Mouse (Mus musculus) G1E (cell line): ENCODE results near the gene Slc38a2. TPM values are rescaled to one million over a fixed set of nuclear protein-coding genes. Genes with fewer than 3 reads are reported as not detected.
A peak's percentile ranks its signal among the peaks of the same experiment; 100 is the strongest.

Source experiments
- ATAC-seq: 2 replicates; pipeline ENCODE4 v1.8.0; 2016; ENCODE audit warnings: mild to moderate bottlenecking; ENCODE audit not compliant: insufficient number of reproducible peaks, poor library complexity, low FRiP score, severe bottlenecking; ENCODE audit errors: extremely low read depth
- DNase-seq: peaks from one replicate; pipeline ENCODE4 v3.0.0; 2012; ENCODE audit warnings: low spot score
- H3K27me3 ChIP-seq: 2 replicates; pipeline ENCODE4 v1.6.1; 2012; ENCODE audit warnings: mild to moderate bottlenecking, low read length, inconsistent platforms; ENCODE audit not compliant: insufficient read depth
- H3K36me3 ChIP-seq: replicated peaks from 2 replicates; pipeline ENCODE3; 2012; ENCODE audit warnings: mild to moderate bottlenecking, inconsistent platforms
- H3K4me1 ChIP-seq: 2 replicates; pipeline ENCODE4 v1.6.1; 2012; ENCODE audit warnings: low read depth, low read length, inconsistent platforms, mixed read lengths; ENCODE audit not compliant: insufficient read depth
- H3K4me3 ChIP-seq: 2 replicates; pipeline ENCODE4 v1.5.1; 2012; ENCODE audit warnings: low read depth, mild to moderate bottlenecking, inconsistent platforms, low read length, moderate library complexity, mixed read lengths
- H3K9me3 ChIP-seq: replicated peaks from 2 replicates; pipeline ENCODE4 v1.6.1; 2012; ENCODE audit warnings: inconsistent platforms
- CTCF ChIP-seq: IDR thresholded peaks from 2 replicates; pipeline ENCODE4 v1.5.1; 2012; ENCODE audit warnings: low read depth, low read length, inconsistent platforms, mixed read lengths
- GATA1 ChIP-seq: IDR thresholded peaks from 2 replicates; pipeline ENCODE4 v1.6.1; 2012; ENCODE audit warnings: borderline replicate concordance, low read length, inconsistent platforms, mixed read lengths
- GATA2 ChIP-seq: IDR thresholded peaks from 2 replicates; pipeline ENCODE4 v1.6.1; 2012; ENCODE audit warnings: low read depth, low read length, inconsistent platforms, borderline replicate concordance
- POLR2AphosphoS5 ChIP-seq: IDR thresholded peaks from 2 replicates; pipeline ENCODE4 v1.6.1; 2012; ENCODE audit warnings: low read depth, low read length, inconsistent platforms; ENCODE audit not compliant: insufficient replicate concordance
- TAL1 ChIP-seq: conservative IDR thresholded peaks from 2 replicates; pipeline ENCODE4 v1.6.1; 2012; ENCODE audit warnings: low read depth, low read length, inconsistent platforms, mixed read lengths
- polyA plus RNA-seq: library from polyadenylated mRNA; stranded (reverse); fragments of >175 nt; gene quantifications from 2 replicates; pipeline ENCODE4 v1.2.3, GENCODE M21; 2012
- total RNA-seq, 2 experiments: library from RNA; stranded (forward) in 1 of 2; stranded (reverse) in 1 of 2; fragments of 200-1000 nt in 1 of 2; fragments of >200 nt in 1 of 2; fragmentation: Nextera tagmentation in 1 of 2; gene quantifications; 2 replicates each; pipeline ENCODE4 v1.2.3; 2014 to 2017

Gene Slc38a2
- total and polyA plus RNA-seq, 3 experiments = 24.1 to 146 (median 104) TPM

DNA sequence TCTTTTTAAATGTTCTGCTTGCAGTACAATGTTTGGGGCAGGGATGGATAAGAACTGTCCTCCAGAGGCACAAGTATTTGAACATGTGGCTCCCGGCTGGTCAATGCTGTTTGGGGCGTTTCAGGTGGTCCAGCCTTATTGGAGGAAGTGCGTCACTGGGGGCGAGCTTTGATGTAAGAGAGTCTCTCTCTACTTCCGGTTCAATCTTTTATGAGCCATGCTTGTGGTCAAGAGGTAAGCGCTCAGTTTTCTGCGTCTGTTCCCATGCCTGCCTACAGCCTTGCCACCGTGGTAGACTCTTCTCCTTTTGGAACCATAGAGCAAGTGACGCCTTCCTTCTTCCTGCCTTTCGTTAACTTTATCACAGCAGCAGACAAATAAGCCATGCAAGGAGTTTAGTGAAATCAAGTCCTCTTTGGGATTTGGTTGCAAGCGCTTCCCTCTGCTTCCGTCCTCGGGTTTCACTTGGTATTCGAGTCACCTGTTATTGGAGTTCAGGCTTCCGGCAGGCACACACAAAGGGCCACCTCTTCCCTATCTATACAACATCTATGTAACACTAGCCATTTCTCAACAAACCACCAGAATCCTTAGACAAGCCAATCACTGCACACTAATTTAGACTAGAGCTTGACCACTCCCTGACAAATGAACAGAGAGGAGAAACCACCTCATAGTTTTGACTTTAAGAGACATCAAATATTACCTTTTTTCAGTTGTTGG lies 37.3 kb upstream of the Slc38a2 start:
- Histone ChIP-seq H3K9me3 (peaks cover 16% of the 10 kb centered on the region), H3K4me1 (no peaks in the 10 kb centered on the region), H3K36me3 (no peaks in the 10 kb centered on the region), H3K4me3 (no peak overlapping the region), H3K27me3 (peaks cover 2% of the 10 kb centered on the region; the same call in 1 of the 2 replicates)
- TF ChIP-seq TAL1 = no peak
- no peak for TF ChIP-seq GATA1
- TF ChIP-seq CTCF = no peak
- TF ChIP-seq POLR2AphosphoS5 = no peak
- no peak for TF ChIP-seq GATA2
- DNase-seq (no peak), ATAC-seq (no peak)

DNA sequence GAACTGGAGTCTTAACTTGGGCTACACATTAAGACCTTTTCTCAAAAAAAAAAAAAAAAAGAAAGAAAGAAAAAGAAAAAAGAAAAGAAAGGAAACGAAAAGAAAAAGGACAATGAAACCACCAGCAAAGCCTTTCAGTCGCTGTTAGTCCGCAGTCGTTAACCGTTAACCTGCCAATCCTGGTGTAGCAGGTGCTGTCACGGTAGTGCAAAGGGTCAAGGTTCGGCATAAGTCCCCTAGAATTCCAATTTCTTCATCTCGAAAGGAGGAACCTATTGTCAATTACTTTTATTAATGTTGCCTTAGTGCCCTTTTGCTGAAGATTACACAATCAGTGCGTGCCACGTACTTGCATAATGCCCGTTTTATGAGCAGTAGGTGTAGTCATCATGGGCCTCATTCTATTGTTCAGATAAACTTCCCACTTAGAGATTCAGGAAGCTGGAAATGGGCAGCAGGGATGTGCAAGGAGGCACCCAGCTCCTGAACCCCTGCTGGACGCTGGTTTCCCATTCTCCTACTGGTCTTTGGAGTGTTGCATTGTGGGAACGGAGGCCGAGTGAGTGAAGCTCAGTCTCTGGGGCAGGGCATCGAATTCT lies 36.1 kb upstream of the Slc38a2 start:
- no peaks in the 10 kb centered on the region for H3K4me1 ChIP-seq
- peaks cover 2% of the 10 kb centered on the region; the same call in 1 of the 2 replicates for H3K27me3 ChIP-seq
- peaks cover 16% of the 10 kb centered on the region for H3K9me3 ChIP-seq
- no peaks in the 10 kb centered on the region for H3K36me3 ChIP-seq
- ATAC-seq = no peak
- no peak for TF ChIP-seq GATA1
- TF ChIP-seq POLR2AphosphoS5 = no peak
- TF ChIP-seq GATA2 = no peak
- TF ChIP-seq CTCF = no peak
- TF ChIP-seq TAL1 = no peak
- DNase-seq = no peak
- H3K4me3 ChIP-seq = no peak overlapping the region

- H3K9me3 ChIP-seq = peaks cover 18% of the 10 kb centered on the region
- ATAC-seq = no peak
- H3K4me1 ChIP-seq = no peaks in the 10 kb centered on the region
- peaks cover 2% of the 10 kb centered on the region; the same call in 1 of the 2 replicates for H3K27me3 ChIP-seq
- no peaks in the 10 kb centered on the region for H3K36me3 ChIP-seq
- H3K4me3 ChIP-seq = no peak overlapping the region
- TF ChIP-seq GATA2 = no peak
- TF ChIP-seq GATA1 = no peak
- no peak for TF ChIP-seq POLR2AphosphoS5
- TF ChIP-seq CTCF = no peak
- no peak for TF ChIP-seq TAL1
- DNase-seq = no peak
Observed at GRCm38 (mm10) chr15:96734423-96734822, 34.9 kb upstream of the Slc38a2 start.

DNA sequence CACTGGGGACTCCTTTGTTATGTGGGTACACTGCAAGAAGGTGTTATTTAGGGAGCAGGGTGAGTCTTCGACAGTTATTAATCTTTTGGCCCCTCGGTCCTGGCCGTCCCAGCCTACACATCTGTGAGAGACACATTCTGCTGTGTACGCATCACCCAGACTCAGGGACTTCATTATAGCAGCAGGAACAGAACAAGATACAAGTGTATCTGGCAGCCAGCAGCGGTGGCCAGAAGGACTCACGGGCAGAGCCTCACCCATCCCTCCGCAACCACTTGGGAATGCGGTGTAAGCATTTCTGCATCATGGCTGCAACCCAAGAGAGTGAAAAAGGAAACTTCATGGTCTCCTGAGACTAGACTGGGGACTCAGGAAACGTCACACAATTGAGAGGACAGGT lies 30.9 kb upstream of the Slc38a2 start:
- Histone ChIP-seq H3K27me3 (no peaks in the 10 kb centered on the region), H3K4me1 (no peaks in the 10 kb centered on the region), H3K4me3 (no peak overlapping the region), H3K36me3 (no peaks in the 10 kb centered on the region), H3K9me3 (0 out of 2 replicates have a peak, but pooled peaks cover 2% of the 10 kb centered on the region)
- ATAC-seq = no peak
- DNase-seq = no peak
- TF ChIP-seq POLR2AphosphoS5 (no peak), TAL1 (no peak), CTCF (no peak), GATA1 (no peak), GATA2 (no peak)

DNA sequence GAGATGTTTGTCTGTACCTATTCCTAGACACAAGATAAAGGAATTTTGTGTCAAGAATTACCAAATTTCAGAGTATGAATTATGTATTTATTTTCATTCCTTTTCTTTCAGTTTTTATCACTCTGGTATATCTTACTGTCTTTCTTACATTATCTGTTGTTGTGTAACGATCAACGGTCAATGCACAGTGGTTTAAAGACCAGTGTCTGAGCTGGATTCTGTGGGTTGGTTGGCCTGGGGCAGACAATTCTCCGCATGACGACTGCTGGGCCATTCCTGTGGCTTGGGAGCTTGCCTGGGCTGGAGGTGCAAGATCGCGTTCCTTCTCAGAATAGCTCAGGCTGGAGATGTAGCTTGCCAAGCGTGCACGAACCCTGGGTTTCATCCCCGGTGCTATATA lies 30.3 kb upstream of the Slc38a2 start:
- no peaks in the 10 kb centered on the region for H3K27me3 ChIP-seq
- no peaks in the 10 kb centered on the region for H3K36me3 ChIP-seq
- DNase-seq (no peak), ATAC-seq (no peak)
- 0 out of 2 replicates have a peak, but pooled peaks cover 2% of the 10 kb centered on the region for H3K9me3 ChIP-seq
- no peak for TF ChIP-seq GATA2
- no peak for TF ChIP-seq GATA1
- no peak for TF ChIP-seq TAL1
- TF ChIP-seq POLR2AphosphoS5 = no peak
- no peak for TF ChIP-seq CTCF
- no peaks in the 10 kb centered on the region for H3K4me1 ChIP-seq
- no peak overlapping the region for H3K4me3 ChIP-seq

DNA sequence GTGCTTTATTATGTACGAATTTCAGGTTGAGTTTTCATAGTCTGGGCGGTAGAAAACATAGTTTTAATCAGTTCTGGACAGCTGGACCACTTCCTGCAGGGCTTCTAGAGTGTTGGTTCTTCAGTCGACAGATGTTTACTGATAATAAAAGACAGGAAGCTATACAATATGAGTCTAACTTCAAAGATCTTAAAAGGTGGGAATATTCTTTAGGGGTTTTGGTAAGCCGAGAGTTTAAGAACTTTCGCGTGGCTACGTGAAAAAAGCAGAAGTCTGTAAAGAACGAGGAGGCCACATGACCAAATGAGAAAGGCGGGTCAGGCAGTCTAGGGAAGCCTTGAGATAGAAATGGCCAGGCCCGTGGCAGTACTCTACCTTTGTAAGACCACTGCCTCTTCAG lies 29.5 kb upstream of the Slc38a2 start:
- Histone ChIP-seq H3K4me1 (no peaks in the 10 kb centered on the region), H3K27me3 (no peaks in the 10 kb centered on the region), H3K9me3 (0 out of 2 replicates have a peak, but pooled peaks cover 2% of the 10 kb centered on the region), H3K4me3 (no peak overlapping the region), H3K36me3 (no peaks in the 10 kb centered on the region)
- TF ChIP-seq POLR2AphosphoS5 (no peak), TAL1 (no peak), GATA2 (no peak), GATA1 (no peak), CTCF (no peak)
- DNase-seq (no peak), ATAC-seq (peak; percentile 89)
